Mouse (Mus musculus) gastrocnemius, postnatal 14 days (tissue): ENCODE results near the gene Pnmal2. TPM values are rescaled to one million over a fixed set of nuclear protein-coding genes. Genes with fewer than 3 reads are reported as not detected.
"Not testable (repeated sequence)": the region's sequence is repeated elsewhere in the genome, so short reads cannot be mapped to it uniquely, and the experiment has no call there.

Experiments used
- DNase-seq: peaks from one replicate; pipeline ENCODE4 v3.0.0; 2021; ENCODE audit warnings: mixed read lengths
- intact Hi-C: fragments of 180-260 bp; cut with DNase I; formaldehyde crosslinking; loops from one replicate; pipeline ENCODE4 v1.15.1; 2025; ENCODE audit warnings: low total_unique reads
- total RNA-seq, 2 experiments: library from RNA; stranded (reverse); gene quantifications; 2 replicates each; pipeline ENCODE4 v1.2.3; 2021

The Pnmal2 gene
- total RNA-seq, 2 experiments from 2014 or later: 9.2 to 11.8 TPM

DNA sequence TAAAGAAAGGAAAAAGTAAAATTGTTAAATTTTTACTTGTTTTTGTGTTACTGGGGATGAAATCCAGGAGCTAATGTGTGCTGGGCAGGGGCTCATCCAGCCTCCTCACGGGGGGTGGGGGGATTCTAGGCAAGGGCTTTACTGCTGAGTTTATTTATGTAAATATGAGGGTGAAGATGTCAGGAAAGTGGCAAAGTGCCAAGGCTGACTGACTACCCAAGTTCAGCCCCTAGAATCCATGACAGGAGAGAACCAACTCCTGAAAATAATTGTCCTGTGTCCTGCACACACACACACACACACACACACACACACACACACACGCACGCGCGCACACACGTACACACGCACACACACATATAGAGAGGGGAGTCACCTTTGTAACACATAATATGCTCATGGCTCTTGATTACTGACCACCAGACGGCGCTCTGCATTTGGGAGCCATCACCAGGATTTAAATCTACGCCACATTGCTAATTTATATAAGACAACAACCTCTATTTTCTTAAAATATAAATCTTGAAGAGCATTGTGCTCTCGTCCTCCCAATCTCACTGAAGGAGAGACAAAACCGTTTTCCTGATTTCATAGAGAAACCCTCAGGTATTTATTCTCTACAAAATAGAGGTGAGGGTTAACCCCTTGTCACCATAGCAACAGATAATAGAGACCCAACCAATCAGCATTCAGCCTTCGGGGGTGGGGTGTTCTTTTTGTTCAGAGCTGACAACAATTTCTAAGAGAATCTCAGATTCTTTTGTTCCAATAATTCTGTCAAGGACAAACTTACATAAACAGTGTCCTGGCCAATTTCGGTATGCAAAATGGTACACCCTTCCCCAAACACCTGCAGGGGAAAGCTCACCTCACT lies 11.5 kb upstream of the Pnmal2 start:
- DNase-seq: no peak
- intact Hi-C loops: loop anchor here (2.0 to 5.0 kb wide), 2 partner anchors 119 to 132 kb away; no protein-coding TSS in a partner anchor

DNA sequence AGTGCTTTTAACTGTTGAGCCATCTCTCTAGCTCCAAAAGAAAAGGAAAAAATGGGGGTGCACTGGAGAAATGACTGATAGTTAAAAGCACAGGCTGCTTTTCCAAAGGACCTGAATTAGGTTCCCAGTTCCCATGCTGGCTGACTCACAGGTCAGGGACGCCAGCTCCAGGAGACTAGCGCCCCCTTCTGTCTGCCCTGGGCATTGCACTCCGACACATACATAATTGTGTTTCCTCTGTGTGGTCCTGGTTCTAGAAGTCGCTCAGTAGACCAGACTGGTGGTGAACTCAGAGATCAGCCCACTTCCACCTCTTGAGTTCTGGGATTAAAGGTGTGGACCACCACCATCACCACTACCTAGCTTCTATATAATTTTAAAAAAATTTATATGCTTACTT lies 7.2 kb upstream of the Pnmal2 start:
- intact Hi-C loops: no loop called here
- no peak for DNase-seq

DNA sequence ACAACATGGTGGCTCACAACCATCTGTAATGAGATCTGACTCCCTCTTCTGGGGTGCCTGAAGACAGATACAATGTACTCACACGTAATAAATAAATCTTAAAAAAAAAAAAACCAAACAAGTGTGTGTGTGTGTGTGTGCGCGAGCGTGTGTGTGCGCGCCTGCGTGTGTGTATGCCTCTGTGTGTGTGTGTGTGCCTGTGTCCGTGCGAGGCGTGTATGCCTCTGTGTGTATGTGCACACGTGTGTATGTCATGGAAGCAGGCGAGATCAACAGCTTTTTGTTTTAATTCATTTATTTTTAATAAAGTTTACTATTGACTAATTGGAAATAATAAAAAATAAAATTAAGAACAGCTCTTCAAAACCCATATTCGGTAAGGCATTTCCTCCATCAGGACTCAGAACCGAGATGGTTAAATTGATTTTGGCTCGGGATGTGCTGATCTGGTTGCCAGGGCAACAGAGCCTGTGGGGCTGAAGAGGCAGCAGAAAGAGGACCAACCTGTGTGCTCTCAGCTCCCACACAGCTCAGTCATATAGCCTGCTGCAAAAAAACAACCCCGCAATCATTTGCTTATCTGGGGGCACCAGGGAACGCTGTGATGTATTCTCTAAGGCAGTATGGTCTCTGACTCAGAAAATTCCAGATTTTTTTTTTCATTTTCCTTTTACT lies 6.2 kb upstream of the Pnmal2 start:
- DNase-seq: no peak
- intact Hi-C loops: no loop called here

DNA sequence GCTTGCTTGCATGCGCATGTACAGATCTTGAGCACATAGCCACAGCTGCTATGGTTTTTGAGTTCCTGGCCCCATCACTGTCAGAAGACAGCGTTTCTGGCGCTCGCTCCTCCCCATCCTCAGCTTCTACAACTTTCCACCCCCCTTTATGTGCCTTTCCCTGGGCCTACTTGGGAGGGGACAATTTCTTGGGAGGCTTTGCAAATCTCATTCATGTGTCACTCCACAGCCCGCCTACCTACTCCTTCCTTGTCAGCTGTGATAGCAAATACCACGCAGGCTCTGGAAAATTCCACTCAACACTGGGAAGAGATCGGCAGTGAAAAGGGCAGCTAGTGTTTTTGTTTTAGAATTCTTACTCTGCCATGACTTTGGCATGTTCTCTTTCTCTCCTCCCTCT lies 4.2 kb upstream of the Pnmal2 start:
- no peak for DNase-seq
- intact Hi-C loops: no loop called here

DNA sequence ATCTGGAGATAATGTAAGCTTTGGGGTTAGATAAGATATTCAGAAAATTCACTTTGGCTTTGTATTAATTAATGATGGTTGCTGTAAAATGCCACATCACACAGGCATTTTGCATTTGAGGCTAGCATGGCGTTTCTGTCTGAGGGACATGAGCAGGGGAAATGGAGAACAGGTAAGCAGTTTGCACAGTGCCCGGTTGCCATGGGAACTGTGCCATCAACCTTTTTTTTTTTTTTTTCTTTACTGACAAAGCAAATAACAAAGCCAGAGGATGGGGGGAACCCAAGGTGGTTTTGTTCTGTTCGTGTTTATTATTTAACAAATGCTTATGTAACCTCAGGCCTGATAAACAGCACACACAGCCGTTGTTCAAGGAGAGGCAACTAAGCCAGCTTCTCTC lies 1.6 kb upstream of the Pnmal2 start:
- intact Hi-C loops: no loop called here
- no peak for DNase-seq

DNA sequence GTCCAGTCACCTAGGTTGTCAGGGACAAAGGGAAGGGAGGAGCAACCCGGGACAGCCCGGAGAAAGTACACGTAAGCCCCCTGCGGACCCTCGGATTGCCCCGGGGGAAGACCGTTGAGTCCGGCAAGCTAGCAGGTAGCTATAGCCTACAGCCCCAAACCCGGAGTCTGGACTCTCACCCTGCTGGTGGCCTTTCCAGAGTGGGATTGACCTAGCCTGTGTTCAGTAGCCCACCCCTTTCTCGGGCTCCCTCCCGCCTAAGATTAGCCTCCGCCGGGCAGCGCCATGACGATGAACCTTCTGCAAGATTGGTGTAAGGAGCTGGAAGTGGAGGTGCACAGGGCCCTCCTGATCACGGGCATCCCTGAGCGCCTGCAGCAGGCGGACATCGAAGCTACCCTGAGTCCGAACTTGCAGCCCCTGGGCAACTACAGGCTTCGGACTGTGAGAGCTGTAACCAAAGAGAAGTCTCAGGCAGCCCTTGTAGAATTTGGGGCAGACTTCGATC lies 380 bp downstream of the Pnmal2 start:
- intact Hi-C loops: no loop called here
- no peak for DNase-seq

DNA sequence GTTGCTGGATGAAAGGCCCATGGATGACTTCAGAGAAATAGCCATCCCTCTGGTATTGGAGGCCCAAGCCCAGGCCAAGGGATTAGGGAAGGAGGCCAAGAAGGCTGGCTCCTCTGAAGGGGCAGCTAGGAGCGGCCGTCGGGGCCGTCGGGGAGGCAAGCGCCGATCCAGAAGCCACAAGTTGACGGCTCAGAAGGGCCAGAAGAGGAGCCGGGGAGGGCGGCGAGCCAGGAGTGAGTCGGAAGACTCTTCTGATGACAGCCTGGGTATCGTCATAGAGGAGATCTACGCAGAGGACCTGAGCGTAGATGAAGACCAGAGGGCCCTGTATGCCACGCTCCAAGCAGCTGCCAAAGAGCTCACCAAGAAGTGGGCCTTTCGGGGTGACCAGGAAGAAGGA lies 937 bp downstream of the Pnmal2 start:
- intact Hi-C loops: no loop called here
- DNase-seq: no peak

DNA sequence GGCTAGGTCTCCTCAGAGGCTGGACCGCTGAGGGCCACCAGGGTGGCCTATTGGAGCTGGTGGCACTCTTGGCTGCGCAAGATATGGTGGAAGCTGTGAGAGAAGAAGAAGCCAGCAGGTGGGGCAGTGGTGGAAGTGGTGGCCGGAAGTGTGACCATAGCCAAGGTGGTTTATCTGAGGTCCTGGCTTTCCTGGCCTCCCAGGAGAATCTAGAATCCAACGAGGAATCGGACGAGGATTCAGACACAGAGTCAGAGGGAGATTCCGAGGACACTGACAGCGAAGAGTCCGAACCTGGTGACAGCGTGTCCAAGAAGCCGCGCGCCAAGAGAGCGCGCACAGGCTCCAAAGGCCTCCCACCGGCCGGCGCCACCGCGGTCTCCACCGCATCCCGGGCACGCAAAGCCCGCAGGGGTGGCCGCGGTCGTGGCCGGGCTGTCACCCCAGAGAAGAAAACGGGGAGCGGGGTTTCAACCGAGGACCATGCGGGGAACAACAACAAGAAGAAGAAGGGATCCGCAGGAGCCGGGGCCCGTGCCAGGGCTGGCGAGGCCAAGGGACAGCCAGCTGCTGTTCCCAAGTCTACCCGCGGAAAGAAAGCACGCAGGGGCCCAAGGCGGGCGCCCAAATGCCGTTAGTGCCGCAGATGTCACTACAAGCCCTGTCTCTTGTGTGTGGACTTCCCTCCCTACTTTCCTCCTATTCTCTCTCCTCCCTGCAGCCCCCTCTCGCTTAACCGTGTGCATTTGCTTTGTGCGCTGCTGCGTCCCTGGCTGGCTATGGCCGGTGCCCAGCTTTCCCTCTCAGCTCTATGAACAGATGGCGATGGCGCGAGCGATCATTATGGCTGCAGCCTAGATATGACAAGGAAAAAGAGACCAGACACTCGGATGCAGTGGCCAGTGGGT lies 2.2 kb downstream of the Pnmal2 start:
- intact Hi-C loops: no loop called here
- peak; percentile 61 for DNase-seq

DNA sequence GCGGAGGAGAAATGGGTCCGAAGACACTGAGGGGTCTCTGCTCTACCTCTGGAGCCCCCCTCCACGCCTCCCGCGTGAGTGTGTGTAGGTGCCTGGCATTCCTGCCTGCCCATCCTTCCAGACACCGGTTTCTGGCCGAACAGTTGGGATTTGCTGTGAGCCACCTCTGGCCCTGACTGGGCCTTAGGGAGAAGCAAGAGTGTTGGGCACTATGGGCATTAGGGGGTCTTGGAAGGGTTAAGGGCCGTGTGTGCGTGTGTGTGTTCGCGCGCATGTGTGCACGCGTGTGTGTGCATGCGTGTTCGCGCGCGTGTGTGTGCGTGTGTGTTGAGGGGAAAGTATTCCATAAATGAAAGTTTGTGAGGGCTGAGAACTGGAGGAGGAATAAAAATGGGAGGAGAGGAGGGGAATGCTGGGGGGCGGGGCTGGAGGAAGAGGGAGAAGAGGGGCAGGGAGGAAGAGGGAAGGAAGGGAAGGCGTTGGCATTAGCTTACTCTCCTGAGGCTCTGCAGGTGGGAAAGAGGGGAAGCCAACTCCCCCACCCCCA lies 2.9 kb downstream of the Pnmal2 start:
- DNase-seq: peak; percentile 42
- intact Hi-C loops: no loop called here

DNA sequence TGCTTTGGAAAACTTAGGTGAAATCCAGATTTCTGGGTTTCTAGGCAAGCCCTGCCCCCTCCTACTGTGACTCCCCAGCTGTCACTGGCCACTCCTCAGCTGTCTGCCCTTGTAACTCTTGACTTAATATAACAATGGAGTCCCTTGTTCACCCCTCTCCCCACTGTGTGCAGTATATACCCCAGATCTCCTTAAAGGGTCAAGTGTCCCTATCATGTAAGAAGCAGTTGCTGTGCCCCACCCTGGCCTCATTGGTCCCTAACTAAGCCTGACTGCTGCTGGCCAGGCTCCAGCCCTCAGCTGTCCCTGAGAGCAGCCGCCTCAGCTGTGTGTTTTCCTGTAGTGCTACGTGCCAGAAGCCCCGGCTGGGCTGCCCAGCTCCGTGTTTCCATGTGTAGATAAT lies 3.5 kb downstream of the Pnmal2 start:
- intact Hi-C loops: loop anchor here (2.0 kb wide), 1 partner anchor 13 kb away; no protein-coding TSS in a partner anchor
- DNase-seq: peak; percentile 76

DNA sequence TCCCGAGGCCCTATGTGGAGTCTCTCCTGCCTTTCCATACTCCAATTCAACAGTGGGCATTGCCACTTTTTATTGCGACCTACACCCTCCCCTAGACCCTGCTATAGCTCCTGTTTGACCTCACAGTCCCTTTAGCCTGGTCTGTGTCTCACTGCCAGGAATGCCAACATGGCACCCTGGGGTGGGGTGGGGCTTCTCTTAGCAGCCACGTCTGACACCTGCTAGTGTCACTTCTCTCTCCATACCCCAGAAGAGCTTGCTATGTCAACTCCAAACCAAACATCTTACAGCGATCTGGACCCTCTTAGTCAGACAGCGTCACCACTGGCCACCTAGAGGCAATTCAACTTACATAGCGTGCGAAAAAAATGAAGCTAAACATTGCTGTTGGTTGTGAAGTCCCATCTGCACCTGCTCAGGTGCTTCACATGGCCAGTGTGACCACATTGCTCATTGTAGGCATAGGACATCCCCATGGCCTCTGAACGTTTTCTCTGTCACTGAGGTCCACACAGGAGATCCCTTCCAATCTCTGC lies 4.5 kb downstream of the Pnmal2 start:
- no peak for DNase-seq
- intact Hi-C loops: loop anchor here (2.0 kb wide), 1 partner anchor 14 kb away; no protein-coding TSS in a partner anchor

DNA sequence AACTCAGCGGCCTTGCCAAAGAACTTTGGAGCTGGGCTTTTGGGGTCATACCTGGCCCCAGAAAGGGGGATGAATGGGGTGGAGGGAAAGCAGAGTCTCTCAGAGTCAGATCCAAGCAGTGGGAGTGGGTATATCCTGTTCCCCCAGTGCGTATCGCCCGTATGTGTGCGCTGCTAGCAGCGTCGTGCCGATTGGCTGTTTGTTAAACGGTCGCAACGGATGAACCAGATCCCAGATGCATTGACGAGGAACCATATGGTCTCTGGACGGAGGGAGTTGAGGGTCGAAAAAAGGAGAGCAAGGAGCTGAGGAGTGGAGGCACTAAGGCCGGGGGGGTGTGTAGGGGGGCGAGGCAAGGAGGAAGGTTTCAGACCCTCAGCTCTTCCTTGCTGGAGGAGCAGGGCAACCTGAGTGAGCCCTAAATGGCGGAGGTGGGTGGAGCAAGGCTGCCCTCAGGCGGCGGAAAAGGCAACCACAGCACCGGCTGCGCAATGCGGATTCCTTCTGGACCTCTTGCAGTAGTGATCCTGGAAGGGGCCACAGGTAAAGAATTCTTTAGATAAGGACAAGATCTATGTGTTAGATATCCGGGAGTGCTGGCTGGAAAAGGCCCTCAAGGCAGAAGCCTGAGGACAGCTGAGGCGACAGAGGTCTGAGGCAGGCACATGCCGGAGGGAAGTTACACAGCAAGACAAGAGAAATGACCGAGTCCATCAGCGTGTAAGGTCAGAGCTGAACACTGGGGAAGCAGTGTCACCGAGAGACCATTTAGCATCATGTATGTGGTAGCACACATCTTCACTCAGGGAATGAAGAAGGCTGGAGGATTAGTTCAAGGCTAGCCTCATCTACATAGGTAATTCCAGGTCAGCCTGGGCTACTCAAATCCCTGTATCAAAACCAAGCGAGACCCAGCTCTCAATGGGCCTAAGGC lies 5.7 kb downstream of the Pnmal2 start:
- intact Hi-C loops: loop anchor here (2.0 kb wide), 3 partner anchors 15 to 117 kb away; no protein-coding TSS in a partner anchor
- DNase-seq: peak; percentile 74

DNA sequence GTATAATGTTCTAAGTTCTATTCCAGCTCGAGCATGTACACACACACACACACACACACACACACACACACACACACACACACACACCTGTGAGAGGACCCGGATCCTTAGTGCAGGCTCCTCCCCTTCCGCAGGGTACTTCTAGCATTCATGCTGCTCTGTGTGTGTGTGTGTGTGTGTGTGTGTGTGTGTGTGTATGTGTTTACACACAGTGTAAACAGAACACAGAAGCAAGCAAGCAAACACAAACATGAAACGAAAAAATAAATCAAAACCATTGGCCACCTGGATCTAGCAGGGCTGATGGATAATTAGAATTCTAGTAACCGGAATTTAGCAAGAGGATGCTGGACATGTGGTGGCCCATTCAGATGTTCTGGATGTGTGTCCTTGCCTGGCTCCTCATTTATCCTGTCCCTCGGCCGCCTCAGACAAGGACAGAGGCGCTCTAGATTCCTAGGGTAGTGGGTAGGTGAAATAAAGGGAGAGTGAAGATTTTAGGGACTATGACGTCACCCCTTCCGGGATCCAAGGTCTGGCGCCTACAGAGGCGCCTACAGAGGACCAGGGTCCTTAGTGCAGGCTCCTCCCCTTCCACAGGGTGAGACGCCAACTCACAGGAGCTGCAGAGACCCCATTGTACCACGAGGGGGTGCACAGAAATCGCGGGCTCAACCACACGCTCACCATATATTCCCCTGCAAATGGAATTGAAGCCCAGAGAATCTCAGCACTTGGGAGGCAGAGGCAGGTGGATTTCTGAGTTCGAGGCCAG lies 6.6 kb downstream of the Pnmal2 start:
- peak; percentile 79 for DNase-seq
- intact Hi-C loops: loop anchor here (2.0 kb wide), 2 partner anchors 50 to 116 kb away; no protein-coding TSS in a partner anchor

DNA sequence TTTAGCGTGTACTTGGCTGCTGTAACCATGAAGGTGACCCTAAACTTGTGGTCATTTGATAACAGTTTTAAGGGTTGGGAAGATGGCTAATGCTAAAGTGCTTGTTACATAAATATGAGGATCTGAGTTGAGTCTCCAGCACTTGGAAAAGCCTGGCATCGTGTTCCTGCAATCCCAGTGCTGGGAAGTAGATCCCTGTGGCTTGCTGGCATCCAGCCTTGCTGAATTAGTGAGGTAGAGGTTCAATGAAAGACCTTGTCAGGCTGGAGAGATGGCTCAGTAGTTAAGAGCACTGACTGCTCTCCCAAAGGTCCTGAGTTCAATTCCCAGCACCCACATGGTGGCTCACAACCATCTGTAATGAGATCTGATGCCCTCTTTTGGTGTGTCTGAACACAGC lies 9.3 kb downstream of the Pnmal2 start:
- DNase-seq, intact Hi-C loops: not testable (repeated sequence)

DNA sequence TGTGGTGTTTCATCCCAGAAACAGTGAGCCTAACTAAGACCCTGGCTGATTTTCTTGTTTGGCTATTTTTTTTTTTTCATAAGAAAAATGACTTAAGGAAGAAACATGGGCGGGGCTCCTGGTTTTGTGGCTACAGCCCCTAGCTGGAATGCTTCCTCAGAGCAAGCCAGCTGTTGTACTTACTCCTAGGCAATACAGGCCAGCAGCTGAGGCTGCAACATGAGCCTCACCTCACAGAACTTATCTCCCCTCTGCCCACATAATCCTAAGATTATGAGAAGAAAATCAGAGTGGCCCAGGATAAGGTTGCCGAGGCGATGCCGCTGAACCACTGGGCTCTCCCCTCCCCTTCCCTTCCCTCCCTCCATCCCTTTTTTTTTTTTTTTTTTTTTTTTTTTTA lies 11.2 kb downstream of the Pnmal2 start:
- intact Hi-C loops: no loop called here
- no peak for DNase-seq

DNA sequence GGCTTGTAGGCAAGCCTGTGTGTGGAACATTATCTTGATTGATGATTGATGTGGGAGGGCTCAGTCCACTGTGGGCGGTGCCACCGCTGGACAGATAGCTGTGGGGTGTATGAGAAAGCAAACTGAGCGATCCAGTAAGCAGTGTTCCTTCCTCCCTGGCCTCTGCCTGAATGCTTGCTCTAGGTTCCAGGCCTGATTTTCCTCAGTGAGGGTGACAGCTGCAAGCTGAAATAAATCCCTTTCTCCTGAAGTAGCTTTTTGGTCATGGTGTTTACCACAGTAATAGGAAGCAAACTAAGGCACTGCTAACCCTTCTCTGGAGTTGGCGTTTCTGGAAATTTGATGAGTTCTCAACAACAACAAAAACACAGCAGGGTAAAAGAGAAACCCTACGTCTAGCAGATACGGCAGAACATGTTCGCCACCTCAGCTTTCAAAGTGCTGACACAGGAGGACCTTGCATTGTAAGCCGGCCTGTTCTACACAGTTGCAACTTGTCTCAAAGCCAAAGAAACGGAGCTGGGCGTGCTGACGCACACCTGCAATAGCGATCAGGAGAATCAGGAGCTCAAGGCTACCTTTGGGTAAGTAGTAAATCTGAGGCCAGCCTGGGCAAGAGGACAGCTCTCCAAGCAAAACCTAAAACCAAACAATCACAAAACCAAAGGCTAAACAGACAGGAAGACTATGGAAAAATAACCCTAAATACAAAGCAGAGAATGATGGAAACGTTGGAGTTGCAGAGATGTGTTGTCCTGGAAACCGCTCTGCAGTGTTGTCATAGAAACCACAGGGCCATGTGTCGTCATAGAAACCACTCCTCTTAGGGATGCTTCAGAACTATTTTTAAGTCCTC lies 12.2 kb downstream of the Pnmal2 start:
- intact Hi-C loops: no loop called here
- DNase-seq: no peak
